Mouse (Mus musculus): ENCODE measurements around the gene Rnf133. TPM values are rescaled to one million over a fixed set of nuclear protein-coding genes. Genes with fewer than 3 reads are reported as not detected.

Rnf133 gene
- 0.05 and 0.15 TPM in 2 replicates for polyA plus RNA-seq (2012; rRNA removed)

DNA sequence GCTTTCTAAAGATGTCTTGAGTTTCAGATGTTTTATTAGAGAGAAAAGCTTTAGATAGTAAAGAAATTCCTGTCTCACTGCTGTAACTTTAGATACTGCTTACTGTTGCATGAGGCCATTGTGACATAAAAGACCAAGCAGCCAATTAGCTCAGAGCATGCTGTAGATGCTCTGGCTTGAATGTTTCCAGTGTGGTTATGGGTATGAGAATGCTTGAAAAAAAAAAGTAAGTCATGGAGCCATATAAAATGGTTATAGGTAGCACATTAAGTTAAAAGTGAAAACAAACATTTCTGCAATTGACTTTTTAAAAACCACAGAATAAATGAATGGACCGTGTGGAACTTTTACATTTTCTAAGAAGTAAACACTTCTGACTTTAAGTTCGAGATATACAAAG is at the start of gene Rnf133:
Gene Rnf133, minus strand, starts transcription at position 101 of the 400 bp plus-strand sequence.

DNA sequence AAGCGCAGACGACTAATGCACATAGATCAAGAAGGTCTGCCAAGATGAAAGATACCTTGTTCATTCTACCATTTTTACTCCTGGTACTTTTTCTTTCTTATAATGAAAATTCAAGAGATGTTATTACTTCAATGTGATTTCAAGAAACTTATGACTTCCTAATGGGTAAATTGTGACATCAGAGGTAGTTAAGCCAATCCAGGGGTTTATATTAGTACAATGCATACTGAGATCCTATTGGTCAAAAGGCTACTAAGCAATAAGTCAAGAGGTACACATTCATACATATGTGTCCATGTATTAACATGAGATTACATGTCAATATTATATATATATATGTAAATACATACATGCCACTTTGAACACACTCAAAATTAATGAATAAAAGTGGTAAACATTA is 4.9 kb upstream of the Rnf133 start, which contains the start of gene Rnf148:
Gene Rnf148, minus strand, starts transcription at position 101 of the 400 bp plus-strand sequence.

Other genes starting within 250 kb of the Rnf133 start
- gene Rnf148, start 4.8 kb upstream of the Rnf133 start, polyA plus RNA-seq (2012; rRNA removed) = 0.09 TPM in 1 of 2 replicates, not detected in the other
- gene Cadps2, start 189.1 kb upstream of the Rnf133 start, polyA plus RNA-seq (2012; rRNA removed) = 9.5 and 11.4 TPM in 2 replicates

All from central nervous system, embryonic 18 days (tissue).